Mouse (Mus musculus): Measurements from ENCODE around the gene Ltbp1. TPM values are rescaled to one million over a fixed set of nuclear protein-coding genes. Genes with fewer than 3 reads are reported as not detected.

Gene Ltbp1
- total and polyA plus RNA-seq, 3 experiments = 17.2 to 40.4 (median 39.9) TPM

- intact Hi-C loops (cut with DNase I) = no loop called here
- WGBS = 57% methylated on average over 10 of the region's 10 CpGs
- Histone ChIP-seq H3K4me1 (ENCODE audit: control insufficient read depth, insufficient read depth, low read length) (no peaks in the 10 kb centered on the region), H3K9ac (ENCODE audit: low read depth, low read length) (no peak overlapping the region), H3K79me2 (replicated peaks; ENCODE audit: control insufficient read depth, insufficient read depth, low read length) (no peaks in the 10 kb centered on the region), H3K36me3 (ENCODE audit: control insufficient read depth, insufficient read depth, low read length) (no peaks in the 10 kb centered on the region), H3K27ac (no peak overlapping the region), H3K4me3 (no peak overlapping the region), H3K27me3 (ENCODE audit: control insufficient read depth, insufficient read depth, low read length) (no peaks in the 10 kb centered on the region)
- DNase-seq = no peak
- TF ChIP-seq POLR2A (IDR thresholded peaks at IDR 0.05; ENCODE audit: insufficient read depth, low read depth, low read length) (no peak), CTCF (IDR thresholded peaks at IDR 0.05) (no peak), EP300 (IDR thresholded peaks at IDR 0.05; ENCODE audit: insufficient read depth, low read depth, low read length) (no peak)
Observed at GRCm38 (mm10) chr17:75248632-75249031, 243.3 kb downstream of the Ltbp1 start.

- 83% methylated on average over 6 of the region's 6 CpGs for WGBS
- Histone ChIP-seq H3K27ac (no peak overlapping the region), H3K4me3 (no peak overlapping the region), H3K4me1 (ENCODE audit: control insufficient read depth, insufficient read depth, low read length) (no peaks in the 10 kb centered on the region), H3K9ac (ENCODE audit: low read depth, low read length) (no peak overlapping the region), H3K27me3 (ENCODE audit: control insufficient read depth, insufficient read depth, low read length) (no peaks in the 10 kb centered on the region), H3K79me2 (replicated peaks; ENCODE audit: control insufficient read depth, insufficient read depth, low read length) (no peaks in the 10 kb centered on the region), H3K36me3 (ENCODE audit: control insufficient read depth, insufficient read depth, low read length) (no peaks in the 10 kb centered on the region)
- TF ChIP-seq EP300 (IDR thresholded peaks at IDR 0.05; ENCODE audit: insufficient read depth, low read depth, low read length) (no peak), POLR2A (IDR thresholded peaks at IDR 0.05; ENCODE audit: insufficient read depth, low read depth, low read length) (no peak), CTCF (IDR thresholded peaks at IDR 0.05) (no peak)
- DNase-seq = no peak
- intact Hi-C loops (cut with DNase I) = no loop called here
Observed at GRCm38 (mm10) chr17:75250571-75250970, 245.2 kb downstream of the Ltbp1 start.

- H3K36me3 ChIP-seq (ENCODE audit: control insufficient read depth, insufficient read depth, low read length) = no peaks in the 10 kb centered on the region
- no peak overlapping the region for H3K9ac ChIP-seq (ENCODE audit: low read depth, low read length)
- H3K79me2 ChIP-seq (replicated peaks; ENCODE audit: control insufficient read depth, insufficient read depth, low read length) = no peaks in the 10 kb centered on the region
- no peak for TF ChIP-seq CTCF (IDR thresholded peaks at IDR 0.05)
- TF ChIP-seq POLR2A (IDR thresholded peaks at IDR 0.05; ENCODE audit: insufficient read depth, low read depth, low read length) = no peak
- TF ChIP-seq EP300 (IDR thresholded peaks at IDR 0.05; ENCODE audit: insufficient read depth, low read depth, low read length) = no peak
- no peaks in the 10 kb centered on the region for H3K27me3 ChIP-seq (ENCODE audit: control insufficient read depth, insufficient read depth, low read length)
- DNase-seq = no peak
- H3K4me1 ChIP-seq (ENCODE audit: control insufficient read depth, insufficient read depth, low read length) = no peaks in the 10 kb centered on the region
- no peak overlapping the region for H3K4me3 ChIP-seq
- H3K27ac ChIP-seq = no peak overlapping the region
- intact Hi-C loops (cut with DNase I) = no loop called here
- 88% methylated on average over 6 of the region's 6 CpGs for WGBS
Observed at GRCm38 (mm10) chr17:75251094-75251493, 245.7 kb downstream of the Ltbp1 start.

- 93% methylated on average over 5 of the region's 5 CpGs for WGBS
- H3K9ac ChIP-seq (ENCODE audit: low read depth, low read length) = no peak overlapping the region
Observed at GRCm38 (mm10) chr17:75252540-75252939, 247.2 kb downstream of the Ltbp1 start.

GRCm38 (mm10) chr17:75254909-75255308 is 249.5 kb downstream of the Ltbp1 start:
- Histone ChIP-seq H3K27ac (no peak overlapping the region), H3K27me3 (ENCODE audit: control insufficient read depth, insufficient read depth, low read length) (no peaks in the 10 kb centered on the region), H3K79me2 (replicated peaks; ENCODE audit: control insufficient read depth, insufficient read depth, low read length) (no peaks in the 10 kb centered on the region), H3K36me3 (ENCODE audit: control insufficient read depth, insufficient read depth, low read length) (no peaks in the 10 kb centered on the region), H3K4me3 (no peak overlapping the region), H3K4me1 (ENCODE audit: control insufficient read depth, insufficient read depth, low read length) (no peaks in the 10 kb centered on the region), H3K9ac (ENCODE audit: low read depth, low read length) (no peak overlapping the region)
- 92% methylated on average over 6 of the region's 6 CpGs for WGBS
- DNase-seq = no peak
- intact Hi-C loops (cut with DNase I) = no loop called here
- no peak for TF ChIP-seq CTCF (IDR thresholded peaks at IDR 0.05)
- TF ChIP-seq EP300 (IDR thresholded peaks at IDR 0.05; ENCODE audit: insufficient read depth, low read depth, low read length) = no peak
- TF ChIP-seq POLR2A (IDR thresholded peaks at IDR 0.05; ENCODE audit: insufficient read depth, low read depth, low read length) = no peak

More at GRCm38 (mm10) chr17:75252540-75252939, 247.2 kb downstream of the Ltbp1 start:
- intact Hi-C loops (cut with DNase I) = no loop called here
- no peaks in the 10 kb centered on the region for H3K27me3 ChIP-seq (ENCODE audit: control insufficient read depth, insufficient read depth, low read length)
- TF ChIP-seq CTCF (IDR thresholded peaks at IDR 0.05) (no peak), POLR2A (IDR thresholded peaks at IDR 0.05; ENCODE audit: insufficient read depth, low read depth, low read length) (no peak), EP300 (IDR thresholded peaks at IDR 0.05; ENCODE audit: insufficient read depth, low read depth, low read length) (no peak)
- no peak overlapping the region for H3K4me3 ChIP-seq
- no peak overlapping the region for H3K27ac ChIP-seq
- DNase-seq = no peak
- H3K36me3 ChIP-seq (ENCODE audit: control insufficient read depth, insufficient read depth, low read length) = no peaks in the 10 kb centered on the region
- H3K79me2 ChIP-seq (replicated peaks; ENCODE audit: control insufficient read depth, insufficient read depth, low read length) = no peaks in the 10 kb centered on the region
- no peaks in the 10 kb centered on the region for H3K4me1 ChIP-seq (ENCODE audit: control insufficient read depth, insufficient read depth, low read length)

GRCm38 (mm10) chr17:75255967-75256366 is 250.6 kb downstream of the Ltbp1 start:
- Histone ChIP-seq H3K36me3 (ENCODE audit: control insufficient read depth, insufficient read depth, low read length) (no peaks in the 10 kb centered on the region), H3K79me2 (replicated peaks; ENCODE audit: control insufficient read depth, insufficient read depth, low read length) (no peaks in the 10 kb centered on the region), H3K4me3 (no peak overlapping the region), H3K27ac (no peak overlapping the region), H3K9ac (ENCODE audit: low read depth, low read length) (no peak overlapping the region), H3K4me1 (ENCODE audit: control insufficient read depth, insufficient read depth, low read length) (no peaks in the 10 kb centered on the region), H3K27me3 (ENCODE audit: control insufficient read depth, insufficient read depth, low read length) (no peaks in the 10 kb centered on the region)
- no peak for DNase-seq
- TF ChIP-seq POLR2A (IDR thresholded peaks at IDR 0.05; ENCODE audit: insufficient read depth, low read depth, low read length) (no peak), EP300 (IDR thresholded peaks at IDR 0.05; ENCODE audit: insufficient read depth, low read depth, low read length) (no peak), CTCF (IDR thresholded peaks at IDR 0.05) (no peak)
- 46% methylated on average over 1 of the region's 1 CpGs for WGBS
- intact Hi-C loops (cut with DNase I) = no loop called here
